Mouse (Mus musculus): ENCODE data around the gene Olfr765.
"Not testable (repeated sequence)": the region's sequence is repeated elsewhere in the genome, so short reads cannot be mapped to it uniquely, and the experiment has no call there.

Olfr765 gene

GRCm38 (mm10) chr10:129049898-129050297, at the start of gene Olfr765:
Gene Olfr765, minus strand, starts transcription at chr10:129049998.
- DNase-seq (ENCODE audit: low spot score) = not testable (repeated sequence)

- no peak for DNase-seq (ENCODE audit: low spot score)
Measured at GRCm38 (mm10) chr10:129099275-129099674, 49.5 kb upstream of the Olfr765 start, which contains the start of gene Olfr768. Gene Olfr768, minus strand, starts transcription at chr10:129099375.

DNA sequence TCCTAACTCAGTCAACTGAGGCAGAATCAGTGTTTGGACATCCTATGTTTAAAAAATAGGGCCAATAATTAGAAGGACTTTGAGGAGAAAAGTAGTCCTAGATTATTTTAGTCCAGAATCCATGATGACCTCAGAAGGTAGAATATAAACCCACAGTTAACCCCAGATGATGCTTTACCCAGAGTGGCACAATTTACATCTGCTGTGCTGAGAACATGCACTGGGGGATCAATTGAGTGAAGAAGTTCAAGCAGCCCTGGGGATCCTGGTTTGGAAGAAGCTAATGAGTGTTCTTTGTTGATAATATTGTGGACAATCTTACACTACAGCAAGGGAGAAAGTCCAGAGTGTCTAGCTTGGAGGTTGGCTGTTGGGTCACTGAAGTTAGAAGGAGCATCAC, 33.0 kb upstream of the Olfr765 start, which contains the start of gene Olfr767:
Gene Olfr767 (minus strand): TSS at position 101 of the 400 bp plus-strand sequence.
- DNase-seq (ENCODE audit: low spot score) = not testable (repeated sequence)

DNA sequence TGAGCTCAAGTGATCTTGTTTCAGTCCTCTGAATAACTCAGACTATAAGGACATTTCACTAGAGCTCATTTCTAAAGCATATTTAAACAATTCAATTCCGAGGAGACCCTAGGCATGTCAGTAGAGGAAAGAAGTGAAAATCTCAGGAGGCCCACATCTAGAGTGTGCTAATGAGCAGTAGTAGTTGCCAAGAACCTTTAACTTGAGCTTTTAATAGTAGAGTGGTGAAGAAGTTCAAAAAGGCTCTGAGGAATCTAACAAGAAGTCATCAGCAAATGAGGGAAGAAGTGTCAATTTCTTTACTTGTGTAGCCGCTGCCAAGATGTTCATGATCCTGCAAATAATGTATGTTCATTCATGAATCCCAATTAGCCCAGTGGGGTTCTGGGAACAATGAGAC, 19.1 kb upstream of the Olfr765 start, which contains the start of gene Olfr766-ps1:
Gene Olfr766-ps1 (minus strand): TSS at position 101 of the 400 bp plus-strand sequence.
- DNase-seq (ENCODE audit: low spot score) = no peak

GRCm38 (mm10) chr10:129039796-129040195, 10.0 kb downstream of the Olfr765 start, which contains the start of gene Olfr764-ps1:
Gene Olfr764-ps1, minus strand, starts transcription at chr10:129039896.
- no peak for DNase-seq (ENCODE audit: low spot score)

GRCm38 (mm10) chr10:129028343-129028742, 21.5 kb downstream of the Olfr765 start:
- no peak for DNase-seq (ENCODE audit: low spot score)

DNA sequence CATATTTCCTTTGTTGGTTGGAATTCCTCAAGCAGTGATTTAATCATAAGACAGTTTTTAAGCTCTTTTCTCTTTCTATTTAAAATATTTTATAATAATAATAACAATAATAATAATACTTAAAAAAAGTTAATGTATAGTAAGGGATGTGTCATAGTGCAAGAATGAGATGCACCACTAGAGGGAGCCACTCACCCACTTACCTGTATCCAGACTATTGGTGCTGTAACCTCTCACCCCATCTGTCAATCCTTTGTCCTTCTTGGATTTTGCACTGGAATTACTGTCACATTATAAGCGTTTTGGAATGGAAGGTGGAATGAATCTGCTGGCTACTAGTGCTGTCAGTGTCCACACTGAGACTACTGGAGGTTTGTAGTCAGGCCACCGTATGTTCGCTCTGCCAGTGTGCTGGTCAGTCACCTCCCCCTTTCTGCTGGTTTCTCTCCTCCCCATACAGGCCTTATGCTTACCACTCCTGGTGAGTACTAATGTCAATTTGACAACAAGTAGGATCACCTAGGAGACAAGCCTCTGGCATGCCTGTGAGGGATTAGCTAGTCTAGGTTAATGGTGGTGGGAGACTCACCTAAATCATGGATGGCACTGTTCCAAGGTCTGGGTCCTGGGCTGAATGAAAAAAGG, 23.7 kb downstream of the Olfr765 start:
- DNase-seq (ENCODE audit: low spot score) = no peak

DNA sequence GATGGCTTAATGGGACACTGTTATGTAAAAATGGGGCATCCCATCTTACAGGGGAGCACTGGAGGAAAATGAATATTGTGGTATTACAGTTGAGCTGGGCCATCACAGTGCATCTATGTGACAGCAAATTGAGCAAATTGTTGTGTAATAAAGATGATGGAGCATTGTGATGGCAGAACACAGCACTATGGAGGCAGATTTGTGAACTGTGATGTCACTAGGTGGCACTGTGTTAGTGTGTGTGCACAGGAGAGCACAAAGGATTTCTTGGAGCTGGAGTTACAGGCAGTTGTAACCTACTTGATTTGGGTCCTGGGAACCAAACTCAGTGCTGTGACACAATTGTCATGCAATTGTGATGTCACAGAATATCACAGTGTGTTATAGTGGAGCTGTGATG, 26.5 kb downstream of the Olfr765 start:
- DNase-seq (ENCODE audit: low spot score) = no peak

DNA sequence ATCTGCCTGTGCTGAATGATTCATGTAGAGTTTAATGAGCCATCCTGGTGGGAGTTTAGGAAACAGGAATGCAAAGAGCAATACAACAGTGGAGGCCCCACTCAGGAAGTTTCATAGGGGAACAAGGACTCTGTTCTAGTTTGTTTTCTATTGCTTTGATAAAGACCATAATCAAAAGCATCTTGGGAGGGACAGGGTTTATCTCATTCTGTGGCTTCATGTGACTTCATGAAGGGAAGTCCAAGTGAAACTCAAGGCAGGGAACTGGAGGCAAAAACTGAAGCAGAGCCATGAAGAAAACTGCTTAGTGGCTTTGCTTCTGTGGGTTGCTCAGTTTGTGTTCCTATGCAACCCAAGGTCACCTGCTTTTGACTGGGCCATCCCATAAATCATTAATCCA, 35.3 kb downstream of the Olfr765 start:
- DNase-seq (ENCODE audit: low spot score) = no peak

DNA sequence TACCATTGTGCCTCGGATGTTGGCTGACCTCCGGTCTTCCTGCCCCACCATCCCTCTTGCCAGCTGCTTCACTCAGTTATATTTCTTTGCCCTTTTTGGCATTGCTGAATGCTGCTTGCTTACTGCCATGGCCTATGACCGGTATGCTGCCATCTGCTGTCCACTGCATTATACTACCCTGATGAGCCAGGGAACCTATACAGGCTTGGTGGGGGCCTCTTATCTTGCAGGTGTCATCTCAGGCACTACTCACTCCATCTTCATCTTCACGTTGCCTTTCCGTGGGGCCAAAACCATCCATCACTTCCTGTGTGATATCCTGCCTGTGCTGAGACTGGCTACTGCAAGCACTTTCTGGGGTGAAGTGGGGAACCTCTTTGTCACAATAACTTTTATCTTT, 38.3 kb downstream of the Olfr765 start:
- DNase-seq (ENCODE audit: low spot score) = not testable (repeated sequence)

- no peak for DNase-seq (ENCODE audit: low spot score)
Measured at GRCm38 (mm10) chr10:129010288-129010841, 39.4 kb downstream of the Olfr765 start, which contains the start of gene Olfr763. Gene Olfr763, plus strand, starts transcription at chr10:129010791.

DNA sequence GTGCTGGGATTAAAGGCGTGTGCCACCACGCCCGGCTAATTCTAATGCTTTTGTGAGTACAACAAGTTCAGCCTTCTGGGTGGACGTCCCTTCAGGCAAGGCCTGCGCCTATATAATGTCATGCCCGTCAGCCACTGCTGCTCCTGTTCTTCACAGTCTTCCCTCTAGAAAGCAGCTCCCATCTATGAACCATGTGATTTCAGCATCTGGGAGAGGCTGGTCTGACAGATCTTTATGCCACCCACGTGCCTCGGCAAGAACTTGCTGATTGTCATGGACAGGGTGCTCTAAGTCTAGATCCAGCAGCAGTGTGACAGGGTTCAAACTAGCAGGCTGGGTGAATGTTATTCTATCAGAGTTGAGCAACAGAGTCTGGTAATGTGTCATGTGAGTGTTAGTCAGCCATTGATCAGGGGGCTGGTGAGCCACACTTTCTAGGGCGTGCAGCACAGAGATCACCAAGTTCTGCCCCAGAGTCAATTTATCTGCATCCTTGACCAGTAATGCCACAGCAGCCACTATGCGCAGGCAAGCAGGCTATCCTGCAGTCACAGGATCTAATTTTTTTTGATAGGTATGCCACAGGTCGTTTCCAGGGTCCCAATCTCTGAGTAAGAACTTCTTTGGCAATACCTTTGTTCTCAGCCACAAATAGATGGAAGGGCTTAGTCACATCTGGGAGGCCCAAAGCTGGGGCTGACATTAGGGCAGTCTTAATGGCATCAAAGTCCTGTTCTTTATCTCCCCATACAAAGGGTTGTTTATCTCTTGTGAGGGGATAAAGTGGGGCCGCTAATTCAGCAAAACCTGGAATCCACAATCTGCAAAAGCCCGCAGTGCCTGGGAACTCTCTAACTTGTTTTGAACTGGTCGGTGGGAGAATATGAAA, 45.5 kb downstream of the Olfr765 start:
- DNase-seq (ENCODE audit: low spot score) = no peak

GRCm38 (mm10) chr10:128996523-128997040, 53.2 kb downstream of the Olfr765 start:
- no peak for DNase-seq (ENCODE audit: low spot score)

DNA sequence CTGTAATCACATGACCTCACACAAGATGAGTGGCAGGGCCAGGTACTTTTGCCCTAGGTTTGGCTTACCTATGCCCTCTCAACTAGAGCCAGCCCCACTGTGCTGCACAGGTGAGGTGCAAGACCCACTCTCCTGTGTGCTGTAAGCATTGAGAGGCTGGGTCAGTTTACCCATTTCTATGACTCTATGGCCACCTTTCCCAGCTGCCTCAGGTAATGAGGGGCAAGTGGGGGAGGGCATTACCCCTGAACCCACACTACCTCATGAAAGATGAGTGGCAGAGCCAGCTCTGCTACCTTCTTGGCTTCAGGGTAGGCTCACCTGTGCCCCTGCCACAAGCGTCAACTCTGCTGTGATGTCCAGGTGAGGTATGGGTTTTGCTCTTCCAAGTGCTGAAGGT, 54.0 kb downstream of the Olfr765 start:
- DNase-seq (ENCODE audit: low spot score) = no peak

Measured in urinary bladder, postnatal 10 days (tissue).